Mouse (Mus musculus): Measurements from ENCODE around the gene Abraxas2.

- TF ChIP-seq CTCF (IDR thresholded peaks at IDR 0.05 in 2 of 3, conservative IDR thresholded peaks at IDR 0.05 in 1 of 3; ENCODE audit: control insufficient read depth in 1 of 3, insufficient read depth in 1 of 3, low read depth in 2 of 3, low read length in 3 of 3, poor library complexity in 1 of 3, severe bottlenecking in 1 of 3), result no peak
- TF ChIP-seq POLR2A (IDR thresholded peaks at IDR 0.05; ENCODE audit: control insufficient read depth in 1 of 2, insufficient read depth in 1 of 2, low read depth in 1 of 2, low read length in 2 of 2, poor library complexity in 1 of 2), result peak; percentile 34 to 52; a peak in 2 of 4 replicates
- TF ChIP-seq TCF12 (IDR thresholded peaks at IDR 0.05; ENCODE audit: low read depth, low read length), result no peak
- TF ChIP-seq ZC3H11A (IDR thresholded peaks at IDR 0.05; ENCODE audit: low read depth, low read length), result no peak
- TF ChIP-seq MYC (IDR thresholded peaks at IDR 0.05; ENCODE audit: low read depth, low read length), result peak; percentile 58; the same call in 1 of the 2 replicates
- no peak; a peak in 1 of 4 replicates for TF ChIP-seq EP300 (IDR thresholded peaks at IDR 0.05; ENCODE audit: low read depth in 1 of 2, low read length in 2 of 2)
- peak; percentile 42; the same call in 1 of the 2 replicates for TF ChIP-seq UBTF (IDR thresholded peaks at IDR 0.05; ENCODE audit: borderline replicate concordance, insufficient read depth, low read depth, low read length)
Observed at GRCm38 (mm10) chr7:132812619-132813415, 46.2 kb upstream of the Abraxas2 start.
